In genomic region chr11:78691201-78691600, GRCm38 (mm10) we compare ENCODE assay signal across 23 mouse cellular contexts. TPM values are rescaled to one million over a fixed set of nuclear protein-coding genes. Genes with fewer than 3 reads are reported as not detected.
DNase-seq lines count a peak whose midpoint lies in the region; ATAC-seq lines count a peak whose summit lies in the region.
"Had no signal": no experiment of that assay in that cellular context is flagged by ENCODE, and none has a peak within 500 bp of the region (broad histone marks: within the 10 kb centered on the region; RNA-seq: fewer than 3 reads in every experiment).

No protein-coding gene starts in this region.

- H3K9ac ChIP-seq in forebrain, embryonic 13.5 days = no peak overlapping the region
- H3K9ac ChIP-seq in heart, embryonic 16.5 days (ENCODE audit: low read length) = no peak overlapping the region
- H3K9ac ChIP-seq in heart, embryonic 11.5 days (ENCODE audit: low read depth, low read length) = no peak overlapping the region
- H3K9ac ChIP-seq in neural tube, embryonic 15.5 days (replicated peaks) = no peak overlapping the region
- H3K9ac ChIP-seq: hindbrain, embryonic 15.5 days; midbrain, embryonic 12.5 days; neural tube, embryonic 12.5 days; stomach, embryonic 15.5 days had no signal

- peak overlapping the region; percentile 22; the same call in 1 of the 2 replicates for H3K4me2 ChIP-seq in forebrain, embryonic 13.5 days
- peak overlapping the region; percentile 29 for H3K4me2 ChIP-seq in heart, embryonic 16.5 days (ENCODE audit: low read depth, low read length)
- H3K4me2 ChIP-seq in heart, embryonic 11.5 days = no peak overlapping the region
- peak overlapping the region; percentile 3; the same call in 1 of the 2 replicates for H3K4me2 ChIP-seq in neural tube, embryonic 15.5 days
- H3K4me2 ChIP-seq: hindbrain, embryonic 15.5 days; midbrain, embryonic 12.5 days; neural tube, embryonic 12.5 days; stomach, embryonic 15.5 days had no signal

- WGBS in forebrain, embryonic 13.5 days = 56% methylated on average over 2 of the region's 2 CpGs
- 90% methylated on average over 2 of the region's 2 CpGs for WGBS in forebrain, embryonic 10.5 days
- WGBS in heart, embryonic 16.5 days = 46% methylated on average over 2 of the region's 2 CpGs
- 68% methylated on average over 2 of the region's 2 CpGs for WGBS in heart, embryonic 11.5 days (ENCODE audit: insufficient replicate concordance)
- WGBS in neural tube, embryonic 15.5 days = 55% methylated on average over 2 of the region's 2 CpGs

- H3K9me3 ChIP-seq in forebrain, embryonic 13.5 days (replicated peaks) = no peaks in the 10 kb centered on the region
- no peaks in the 10 kb centered on the region for H3K9me3 ChIP-seq in forebrain, embryonic 10.5 days
- H3K9me3 ChIP-seq in heart, embryonic 16.5 days (replicated peaks; ENCODE audit: control insufficient read depth, low read length) = no peaks in the 10 kb centered on the region
- no peaks in the 10 kb centered on the region for H3K9me3 ChIP-seq in heart, embryonic 11.5 days (replicated peaks; ENCODE audit: control insufficient read depth, low read length)
- H3K9me3 ChIP-seq in neural tube, embryonic 15.5 days (replicated peaks) = no peaks in the 10 kb centered on the region
- H3K9me3 ChIP-seq: embryonic facial prominence, embryonic 10.5 days; hindbrain, embryonic 15.5 days; limb, embryonic 10.5 days; midbrain, embryonic 12.5 days; neural tube, embryonic 12.5 days; stomach, embryonic 15.5 days had no signal

- peaks cover 71% of the 10 kb centered on the region for H3K4me1 ChIP-seq in forebrain, embryonic 13.5 days
- peaks cover 55% of the 10 kb centered on the region for H3K4me1 ChIP-seq in forebrain, embryonic 10.5 days
- peaks cover 48% of the 10 kb centered on the region for H3K4me1 ChIP-seq in heart, embryonic 16.5 days (ENCODE audit: control insufficient read depth, insufficient read depth, low read length)
- peaks cover 40% of the 10 kb centered on the region for H3K4me1 ChIP-seq in heart, embryonic 11.5 days (ENCODE audit: control insufficient read depth, insufficient read depth, low read length)
- H3K4me1 ChIP-seq in neural tube, embryonic 15.5 days = peaks cover 50% of the 10 kb centered on the region

- no peaks in the 10 kb centered on the region for H3K27me3 ChIP-seq in forebrain, embryonic 13.5 days
- H3K27me3 ChIP-seq in forebrain, embryonic 10.5 days (ENCODE audit: poor library complexity, severe bottlenecking) = no peaks in the 10 kb centered on the region
- H3K27me3 ChIP-seq in heart, embryonic 16.5 days (ENCODE audit: control insufficient read depth, insufficient read depth, low read length) = no peaks in the 10 kb centered on the region
- no peaks in the 10 kb centered on the region for H3K27me3 ChIP-seq in heart, embryonic 11.5 days (ENCODE audit: control insufficient read depth, insufficient read depth, low read length)
- H3K27me3 ChIP-seq in neural tube, embryonic 15.5 days (replicated peaks) = no peaks in the 10 kb centered on the region
- H3K27me3 ChIP-seq: hindbrain, embryonic 15.5 days; midbrain, embryonic 12.5 days; neural tube, embryonic 12.5 days; Patski; stomach, embryonic 15.5 days had no signal

- H3K27ac ChIP-seq in forebrain, embryonic 13.5 days = no peak overlapping the region
- H3K27ac ChIP-seq in forebrain, embryonic 10.5 days = no peak overlapping the region
- 0 out of 2 replicates have a peak overlapping the region, but pooled peaks have one; percentile 16 for H3K27ac ChIP-seq in heart, embryonic 16.5 days (ENCODE audit: low read length)
- no peak overlapping the region for H3K27ac ChIP-seq in heart, embryonic 11.5 days (ENCODE audit: low read depth, low read length)
- no peak overlapping the region for H3K27ac ChIP-seq in neural tube, embryonic 15.5 days (replicated peaks)
- H3K27ac ChIP-seq: embryonic facial prominence, embryonic 10.5 days; hindbrain, embryonic 15.5 days; kidney, postnatal 0 days; limb, embryonic 10.5 days; midbrain, embryonic 12.5 days; neural tube, embryonic 12.5 days; stomach, embryonic 15.5 days had no signal

- H3K4me3 ChIP-seq in forebrain, embryonic 13.5 days = no peak overlapping the region
- H3K4me3 ChIP-seq in forebrain, embryonic 10.5 days = no peak overlapping the region
- no peak overlapping the region for H3K4me3 ChIP-seq in heart, embryonic 16.5 days (ENCODE audit: low read length)
- no peak overlapping the region for H3K4me3 ChIP-seq in heart, embryonic 11.5 days (ENCODE audit: low read depth, low read length)
- no peak overlapping the region for H3K4me3 ChIP-seq in neural tube, embryonic 15.5 days (replicated peaks)
- H3K4me3 ChIP-seq: embryonic facial prominence, embryonic 10.5 days; hindbrain, embryonic 15.5 days; limb, embryonic 10.5 days; midbrain, embryonic 12.5 days; neural tube, embryonic 12.5 days; stomach, embryonic 15.5 days had no signal

- no peak for DNase-seq in forebrain, embryonic 10.5 days (ENCODE audit: extremely low spot score, low spot score)
- DNase-seq in neural tube, embryonic 10.5 days (ENCODE audit: extremely low spot score, low spot score) = no peak
- DNase-seq in embryo, embryonic 11 days = no peak
- DNase-seq: adrenal gland, postnatal 36 days; cerebellum, adult 9-10 months; gastrocnemius, postnatal 14 days; heart, adult 18-20 months; kidney, adult 2 months; liver; lung, postnatal 10 days; thymus, postnatal 4 days had no signal

- H3K36me3 ChIP-seq in forebrain, embryonic 13.5 days (ENCODE audit: poor library complexity, severe bottlenecking) = no peaks in the 10 kb centered on the region
- H3K36me3 ChIP-seq in forebrain, embryonic 10.5 days (replicated peaks) = peaks cover 17% of the 10 kb centered on the region
- H3K36me3 ChIP-seq in heart, embryonic 16.5 days (ENCODE audit: control insufficient read depth, insufficient read depth) = no peaks in the 10 kb centered on the region
- no peaks in the 10 kb centered on the region for H3K36me3 ChIP-seq in heart, embryonic 11.5 days (ENCODE audit: control insufficient read depth, insufficient read depth, low read length)
- H3K36me3 ChIP-seq in neural tube, embryonic 15.5 days = no peaks in the 10 kb centered on the region
- H3K36me3 ChIP-seq: hindbrain, embryonic 15.5 days; midbrain, embryonic 12.5 days; neural tube, embryonic 12.5 days; stomach, embryonic 15.5 days had no signal

- no peak for ATAC-seq in forebrain, embryonic 13.5 days
- no peak for ATAC-seq in heart, embryonic 16.5 days (replicated peaks; ENCODE audit: extremely low read depth, insufficient read depth, low FRiP score)
- ATAC-seq in heart, embryonic 11.5 days (replicated peaks; ENCODE audit: insufficient number of reproducible peaks, low FRiP score, low TSS enrichment) = no peak
- ATAC-seq in neural tube, embryonic 15.5 days (ENCODE audit: low FRiP score) = no peak
- ATAC-seq: Patski had no signal

RNA-seq across cellular contexts. Expression of gene Nlk, which starts 6.0 kb away (rescaled TPM):
- polyA plus RNA-seq in forebrain, embryonic 13.5 days (2015; fragmentation: Nextera tagmentation; extraction: Ambion mirVana) = 34.1 and 34.2 TPM in 2 replicates
- polyA plus RNA-seq in forebrain, embryonic 10.5 days (2016; fragmentation: Nextera tagmentation; extraction: Ambion mirVana) = 14.1 and 20.4 TPM in 2 replicates
- 10.8 and 13.2 TPM in 2 replicates for polyA plus RNA-seq in heart, embryonic 16.5 days (2015; fragmentation: Nextera tagmentation; extraction: Ambion mirVana)
- polyA plus RNA-seq in heart, embryonic 11.5 days (2014; fragmentation: Nextera tagmentation; extraction: Ambion mirVana) = 16.1 and 16.6 TPM in 2 replicates
- polyA plus RNA-seq in neural tube, embryonic 15.5 days (2015; fragmentation: Nextera tagmentation; extraction: Ambion mirVana) = 21.1 and 25.4 TPM in 2 replicates
